Mouse (Mus musculus): ENCODE results near the gene Pknox2.

DNA sequence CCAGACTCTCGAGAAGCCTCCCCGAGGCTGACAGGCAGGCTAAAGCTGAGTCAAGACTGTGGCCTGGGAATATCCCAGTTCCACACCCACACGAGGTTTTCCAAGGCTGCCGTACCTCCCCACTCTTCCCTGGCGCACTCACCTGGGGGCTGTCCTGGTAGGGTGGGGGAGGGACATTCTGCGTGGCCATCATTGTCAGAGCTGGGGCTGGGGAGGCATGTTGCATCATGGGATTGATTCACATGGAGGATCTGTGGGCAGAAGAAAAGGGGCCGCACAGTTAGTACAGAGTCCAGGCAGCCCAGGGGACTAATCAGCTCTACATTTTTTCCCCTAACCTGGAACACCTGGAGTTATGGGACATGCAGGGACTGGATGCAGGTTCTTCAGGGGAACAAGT lies 179.0 kb downstream of the Pknox2 start:
- no peak for TF ChIP-seq CTCF (IDR thresholded peaks at IDR 0.05; ENCODE audit: control insufficient read depth, insufficient read depth, low read length)
- TF ChIP-seq POLR2A (IDR thresholded peaks at IDR 0.05; ENCODE audit: borderline replicate concordance, control insufficient read depth, low read depth, low read length), result no peak

Data from bone marrow, adult 2 months (tissue).